Mouse (Mus musculus) midbrain, embryonic 10.5 days (tissue): ENCODE measurements at regions not wholly inside any gene's neighbourhood (a gene's known extent, or its start where the extent isn't known, plus 50 kb on each side); places are given as distances from the start of the nearest gene placed in this dataset.
A peak's percentile ranks its signal among the peaks of the same experiment; 100 is the strongest.

ENCODE experiments used
- DNase-seq: peaks from one replicate; pipeline ENCODE4 v3.0.0-alpha.2; 2017; ENCODE audit warnings: low spot score
- H3K27ac ChIP-seq: fragments of 300-500 bp; sonication (generic); replicated peaks from 2 replicates; pipeline ENCODE4 v1.5.1; 2016; ENCODE audit warnings: mild to moderate bottlenecking
- H3K27me3 ChIP-seq: fragments of 300-500 bp; sonication (generic); 2 replicates; pipeline ENCODE4 v1.6.1; 2016; ENCODE audit warnings: low read depth, mild to moderate bottlenecking; ENCODE audit not compliant: poor library complexity, severe bottlenecking
- H3K36me3 ChIP-seq: fragments of 300-500 bp; sonication (generic); 2 replicates; pipeline ENCODE4 v1.6.1; 2016; ENCODE audit warnings: mild to moderate bottlenecking, moderate library complexity
- H3K4me1 ChIP-seq: fragments of 300-500 bp; sonication (generic); 2 replicates; pipeline ENCODE4 v1.6.1; 2016
- H3K4me3 ChIP-seq: fragments of 300-500 bp; sonication (generic); 2 replicates; pipeline ENCODE4 v1.5.1; 2016; ENCODE audit warnings: mild to moderate bottlenecking, moderate library complexity
- H3K9me3 ChIP-seq: fragments of 300-500 bp; sonication (generic); replicated peaks from 2 replicates; pipeline ENCODE4 v1.6.1; 2016; ENCODE audit warnings: mild to moderate bottlenecking
- WGBS: fragments of 180-500 bp; shearing (Covaris S2); methylation state at CpG from one replicate; pipeline ENCODE4 v1.1.7; 2016; 5-methylcytosine and 5-hydroxymethylcytosine counted together

GRCm38 (mm10) chr3:35464212-35464911 lies 289.5 kb upstream of the Atp11b start:
- Histone ChIP-seq H3K27ac (no peak overlapping the region), H3K4me1 (peaks cover 25% of the 10 kb centered on the region), H3K36me3 (no peaks in the 10 kb centered on the region), H3K4me3 (no peak overlapping the region), H3K9me3 (no peaks in the 10 kb centered on the region), H3K27me3 (0 out of 2 replicates have a peak, but pooled peaks cover 3% of the 10 kb centered on the region)
- WGBS: 88% methylated on average over 11 of the region's 11 CpGs
- DNase-seq: no peak

GRCm38 (mm10) chr3:35465956-35466355 lies 287.9 kb upstream of the Atp11b start:
- peaks cover 25% of the 10 kb centered on the region for H3K4me1 ChIP-seq
- H3K36me3 ChIP-seq: no peaks in the 10 kb centered on the region
- no peak overlapping the region for H3K4me3 ChIP-seq
- H3K27me3 ChIP-seq: 0 out of 2 replicates have a peak, but pooled peaks cover 3% of the 10 kb centered on the region
- WGBS: 92% methylated on average over 3 of the region's 3 CpGs
- H3K9me3 ChIP-seq: no peaks in the 10 kb centered on the region
- no peak overlapping the region for H3K27ac ChIP-seq
- no peak for DNase-seq

- peaks cover 25% of the 10 kb centered on the region for H3K4me1 ChIP-seq
- no peaks in the 10 kb centered on the region for H3K9me3 ChIP-seq
- no peaks in the 10 kb centered on the region for H3K27me3 ChIP-seq
- DNase-seq: no peak
- no peak overlapping the region for H3K4me3 ChIP-seq
- 64% methylated on average over 7 of the region's 7 CpGs for WGBS
- H3K27ac ChIP-seq: peak overlapping the region; percentile 59
- H3K36me3 ChIP-seq: no peaks in the 10 kb centered on the region
Observed at GRCm38 (mm10) chr3:35473351-35473750, 280.6 kb upstream of the Atp11b start.

- peak; percentile 33 for DNase-seq
- Histone ChIP-seq H3K4me1 (peaks cover 25% of the 10 kb centered on the region), H3K27ac (peak overlapping the region; percentile 34; the same call in 1 of the 2 replicates), H3K9me3 (no peaks in the 10 kb centered on the region), H3K4me3 (no peak overlapping the region), H3K36me3 (no peaks in the 10 kb centered on the region), H3K27me3 (no peaks in the 10 kb centered on the region)
- 42% methylated on average over 6 of the region's 6 CpGs for WGBS
Observed at GRCm38 (mm10) chr3:35474361-35474760, 279.5 kb upstream of the Atp11b start.

- WGBS: 96% methylated on average over 7 of the region's 7 CpGs
- no peaks in the 10 kb centered on the region for H3K36me3 ChIP-seq
- DNase-seq: no peak
Observed at GRCm38 (mm10) chr3:35475326-35475725, 278.6 kb upstream of the Atp11b start.

GRCm38 (mm10) chr3:35480714-35481695 lies 272.9 kb upstream of the Atp11b start:
- WGBS: 54% methylated on average over 18 of the region's 18 CpGs
- no peaks in the 10 kb centered on the region for H3K36me3 ChIP-seq
- peak overlapping the region; percentile 82 for H3K27ac ChIP-seq
- H3K9me3 ChIP-seq: no peaks in the 10 kb centered on the region
- H3K27me3 ChIP-seq: no peaks in the 10 kb centered on the region
- no peak overlapping the region for H3K4me3 ChIP-seq
- DNase-seq: peak; percentile 17
- H3K4me1 ChIP-seq: peaks cover 25% of the 10 kb centered on the region

More at GRCm38 (mm10) chr3:35475326-35475725, 278.6 kb upstream of the Atp11b start:
- H3K4me3 ChIP-seq: no peak overlapping the region
- peaks cover 29% of the 10 kb centered on the region for H3K4me1 ChIP-seq
- H3K27me3 ChIP-seq: no peaks in the 10 kb centered on the region
- no peak overlapping the region for H3K27ac ChIP-seq
- H3K9me3 ChIP-seq: no peaks in the 10 kb centered on the region

GRCm38 (mm10) chr3:35481841-35482240 lies 272.1 kb upstream of the Atp11b start:
- H3K4me1 ChIP-seq: peaks cover 25% of the 10 kb centered on the region
- H3K9me3 ChIP-seq: no peaks in the 10 kb centered on the region
- H3K27ac ChIP-seq: peak overlapping the region; percentile 82
- H3K36me3 ChIP-seq: no peaks in the 10 kb centered on the region
- DNase-seq: peak; percentile 33
- H3K27me3 ChIP-seq: no peaks in the 10 kb centered on the region
- H3K4me3 ChIP-seq: peak overlapping the region; percentile 27
- 25% methylated on average over 11 of the region's 11 CpGs for WGBS

GRCm38 (mm10) chr3:35482296-35482695 lies 271.6 kb upstream of the Atp11b start:
- H3K27ac ChIP-seq: peak overlapping the region; percentile 82
- peak; percentile 72 for DNase-seq

GRCm38 (mm10) chr3:35482759-35483158 lies 271.1 kb upstream of the Atp11b start:
- no peaks in the 10 kb centered on the region for H3K9me3 ChIP-seq
- H3K27me3 ChIP-seq: no peaks in the 10 kb centered on the region
- 84% methylated on average over 10 of the region's 10 CpGs for WGBS
- H3K36me3 ChIP-seq: no peaks in the 10 kb centered on the region
- H3K4me1 ChIP-seq: peaks cover 25% of the 10 kb centered on the region
- H3K4me3 ChIP-seq: no peak overlapping the region
- DNase-seq: no peak
- no peak overlapping the region for H3K27ac ChIP-seq

More at GRCm38 (mm10) chr3:35482296-35482695, 271.6 kb upstream of the Atp11b start:
- H3K9me3 ChIP-seq: no peaks in the 10 kb centered on the region
- no peaks in the 10 kb centered on the region for H3K27me3 ChIP-seq
- peak overlapping the region; percentile 27 for H3K4me3 ChIP-seq
- 4% methylated on average over 6 of the region's 6 CpGs for WGBS
- no peaks in the 10 kb centered on the region for H3K36me3 ChIP-seq
- H3K4me1 ChIP-seq: peaks cover 25% of the 10 kb centered on the region

- WGBS: 88% methylated on average over 9 of the region's 9 CpGs
Observed at GRCm38 (mm10) chr3:35496027-35496824, 257.7 kb upstream of the Atp11b start.

GRCm38 (mm10) chr3:35510314-35510713 lies 243.6 kb upstream of the Atp11b start:
- Histone ChIP-seq H3K9me3 (no peaks in the 10 kb centered on the region), H3K27me3 (no peaks in the 10 kb centered on the region), H3K4me1 (no peaks in the 10 kb centered on the region), H3K4me3 (no peak overlapping the region), H3K27ac (no peak overlapping the region), H3K36me3 (no peaks in the 10 kb centered on the region)
- DNase-seq: no peak
- 72% methylated on average over 1 of the region's 1 CpGs for WGBS

More at GRCm38 (mm10) chr3:35496027-35496824, 257.7 kb upstream of the Atp11b start:
- no peaks in the 10 kb centered on the region for H3K27me3 ChIP-seq
- DNase-seq: no peak
- H3K36me3 ChIP-seq: no peaks in the 10 kb centered on the region
- no peaks in the 10 kb centered on the region for H3K9me3 ChIP-seq
- H3K27ac ChIP-seq: no peak overlapping the region
- no peaks in the 10 kb centered on the region for H3K4me1 ChIP-seq
- H3K4me3 ChIP-seq: no peak overlapping the region

- Histone ChIP-seq H3K4me3 (no peak overlapping the region), H3K9me3 (no peaks in the 10 kb centered on the region), H3K4me1 (peaks cover 4% of the 10 kb centered on the region; the same call in 1 of the 2 replicates), H3K36me3 (no peaks in the 10 kb centered on the region), H3K27me3 (no peaks in the 10 kb centered on the region), H3K27ac (no peak overlapping the region)
- 85% methylated on average over 4 of the region's 4 CpGs for WGBS
- no peak for DNase-seq
Observed at GRCm38 (mm10) chr3:35516517-35516916, 237.4 kb upstream of the Atp11b start.
